Mouse (Mus musculus) C2C12 (cell line): ENCODE results near the gene 2810408A11Rik.

Source experiments
- CEBPB ChIP-seq: IDR thresholded peaks from one replicate; pipeline ENCODE4 v1.6.1; 2011; ENCODE audit warnings: low read depth, mild to moderate bottlenecking, control low read depth, moderate library complexity
- CTCF ChIP-seq: IDR thresholded peaks from one replicate; pipeline ENCODE4 v1.5.1; 2011; ENCODE audit not compliant: control insufficient read depth, insufficient read depth, insufficient read length
- MAX ChIP-seq: IDR thresholded peaks from one replicate; pipeline ENCODE4 v1.6.1; 2011; ENCODE audit warnings: mild to moderate bottlenecking, control low read depth
- MYOD1 ChIP-seq: IDR thresholded peaks from one replicate; pipeline ENCODE4 v1.6.1; 2011; ENCODE audit warnings: low read depth; ENCODE audit not compliant: control insufficient read depth, insufficient read length
- MYOG ChIP-seq: IDR thresholded peaks from one replicate; pipeline ENCODE4 v1.6.1; 2011; ENCODE audit not compliant: control insufficient read depth, insufficient read length; ENCODE audit errors: extremely low read depth
- USF1 ChIP-seq: IDR thresholded peaks from one replicate; pipeline ENCODE4 v1.6.1; 2011; ENCODE audit warnings: low read depth, mild to moderate bottlenecking, control low read depth, moderate library complexity

- TF ChIP-seq CTCF: no peak
- no peak for TF ChIP-seq USF1
- no peak for TF ChIP-seq CEBPB
- TF ChIP-seq MAX: no peak
- TF ChIP-seq MYOD1: no peak
- TF ChIP-seq MYOG: no peak
Observed at GRCm38 (mm10) chr11:69850754-69851153, 50.0 kb downstream of the 2810408A11Rik start.
